Mouse (Mus musculus) liver, embryonic 16.5 days (tissue): Measurements from ENCODE around the gene Fam169a. TPM values are rescaled to one million over a fixed set of nuclear protein-coding genes. Genes with fewer than 3 reads are reported as not detected.
"Not testable (repeated sequence)": the region's sequence is repeated elsewhere in the genome, so short reads cannot be mapped to it uniquely, and the experiment has no call there.

Experiments used
- ATAC-seq: fragments of 200-750 bp; cut with Nextera tagmentation; 2 replicates; pipeline ENCODE4 v1.8.0; 2017; ENCODE audit warnings: low read depth, mild to moderate bottlenecking, moderate number of reproducible peaks, moderate library complexity
- H3K27ac ChIP-seq: fragments of 300-500 bp; sonication (generic); 2 replicates; pipeline ENCODE4 v1.5.1; 2014; ENCODE audit warnings: mild to moderate bottlenecking, low read length
- H3K27me3 ChIP-seq: fragments of 300-500 bp; sonication (generic); 2 replicates; pipeline ENCODE4 v1.6.1; 2014; ENCODE audit warnings: low read depth, low read length, mixed read lengths; ENCODE audit not compliant: control insufficient read depth, insufficient read depth
- H3K36me3 ChIP-seq: fragments of 300-500 bp; sonication (generic); 2 replicates; pipeline ENCODE4 v1.6.1; 2014; ENCODE audit warnings: mild to moderate bottlenecking; ENCODE audit not compliant: control insufficient read depth, insufficient read depth
- H3K4me1 ChIP-seq: fragments of 300-500 bp; sonication (generic); 2 replicates; pipeline ENCODE4 v1.6.1; 2014; ENCODE audit warnings: low read depth, low read length, mixed read lengths; ENCODE audit not compliant: control insufficient read depth
- H3K4me2 ChIP-seq: fragments of 300-500 bp; sonication (generic); 2 replicates; pipeline ENCODE4 v1.6.1; 2014; ENCODE audit warnings: low read depth, low read length, mixed read lengths
- H3K4me3 ChIP-seq: fragments of 300-500 bp; sonication (generic); 2 replicates; pipeline ENCODE4 v1.5.1; 2014; ENCODE audit warnings: low read depth, mild to moderate bottlenecking, low read length
- H3K9ac ChIP-seq: fragments of 300-500 bp; sonication (generic); 2 replicates; pipeline ENCODE4 v1.6.1; 2014; ENCODE audit warnings: low read depth, low read length
- H3K9me3 ChIP-seq: fragments of 300-500 bp; sonication (generic); replicated peaks from 2 replicates; pipeline ENCODE4 v1.6.1; 2016; ENCODE audit warnings: low read length; ENCODE audit not compliant: control insufficient read depth
- WGBS: fragments of 180-500 bp; shearing (Covaris S2); extraction: QIAGEN DNeasy Blood & Tissue Kit; methylation state at CpG from one replicate; pipeline ENCODE4 v1.1.7; 2014; ENCODE audit not compliant: insufficient replicate concordance; 5-methylcytosine and 5-hydroxymethylcytosine counted together
- polyA plus RNA-seq: library from polyadenylated mRNA; unstranded; fragments of >200 nt; fragmentation: Nextera tagmentation; extraction: Ambion mirVana; gene quantifications from 2 replicates; pipeline ENCODE4 v1.2.1, GENCODE M21; 2015

Gene Fam169a
- polyA plus RNA-seq, 1 experiment from 2014 or later, result 0.58 TPM

- 79% methylated on average over 3 of the region's 3 CpGs for WGBS
- H3K4me3 ChIP-seq, result no peak overlapping the region
- H3K4me2 ChIP-seq, result no peak overlapping the region
- H3K9me3 ChIP-seq, result no peaks in the 10 kb centered on the region
- no peaks in the 10 kb centered on the region for H3K27me3 ChIP-seq
- H3K9ac ChIP-seq, result no peak overlapping the region
- ATAC-seq, result no peak
- H3K4me1 ChIP-seq, result peaks cover 9% of the 10 kb centered on the region
- no peak overlapping the region for H3K27ac ChIP-seq
- no peaks in the 10 kb centered on the region for H3K36me3 ChIP-seq
These were observed 21.1 kb downstream of the Fam169a start for GRCm38 (mm10) chr13:97088183-97088582.

GRCm38 (mm10) chr13:97095726-97096125 is 28.6 kb downstream of the Fam169a start:
- Histone ChIP-seq H3K27ac (no peak overlapping the region), H3K9me3 (no peaks in the 10 kb centered on the region), H3K36me3 (no peaks in the 10 kb centered on the region), H3K4me2 (no peak overlapping the region), H3K4me3 (no peak overlapping the region), H3K27me3 (no peaks in the 10 kb centered on the region), H3K4me1 (no peaks in the 10 kb centered on the region), H3K9ac (no peak overlapping the region)
- ATAC-seq, result no peak
- 60% methylated on average over 4 of the region's 4 CpGs for WGBS

GRCm38 (mm10) chr13:97099187-97099852 is 32.2 kb downstream of the Fam169a start, which contains the start of gene Gm6169:
Gm6169 (minus strand) TSS chr13:97099237.
- no peak within 1 kb of the TSS for H3K27ac ChIP-seq
- no peaks in the 10 kb centered on the region for H3K9me3 ChIP-seq
- H3K36me3 ChIP-seq, result no peaks in the 10 kb centered on the region
- 70% methylated on average over 22 of the region's 22 CpGs for WGBS
- H3K27me3 ChIP-seq, result no peaks in the 10 kb centered on the region
- H3K4me3 ChIP-seq, result no peak within 1 kb of the TSS
- H3K9ac ChIP-seq, result no peak within 1 kb of the TSS
- no peaks in the 10 kb centered on the region for H3K4me1 ChIP-seq
- no peak for ATAC-seq
- no peak within 1 kb of the TSS for H3K4me2 ChIP-seq

- Histone ChIP-seq H3K9ac (no peak overlapping the region), H3K4me1 (no peaks in the 10 kb centered on the region), H3K4me2 (no peak overlapping the region), H3K27ac (no peak overlapping the region), H3K36me3 (no peaks in the 10 kb centered on the region), H3K9me3 (no peaks in the 10 kb centered on the region), H3K27me3 (no peaks in the 10 kb centered on the region), H3K4me3 (no peak overlapping the region)
- 78% methylated on average over 7 of the region's 7 CpGs for WGBS
- no peak for ATAC-seq
These were observed 37.9 kb downstream of the Fam169a start for GRCm38 (mm10) chr13:97104996-97105395.

- WGBS, result 73% methylated on average over 4 of the region's 4 CpGs
- ATAC-seq, result not testable (repeated sequence)
These were observed 40.6 kb downstream of the Fam169a start for GRCm38 (mm10) chr13:97107721-97108120.

GRCm38 (mm10) chr13:97109046-97109445 is 42.0 kb downstream of the Fam169a start:
- Histone ChIP-seq H3K4me3 (no peak overlapping the region), H3K4me2 (no peak overlapping the region), H3K27ac (no peak overlapping the region), H3K9me3 (no peaks in the 10 kb centered on the region), H3K9ac (no peak overlapping the region), H3K4me1 (no peaks in the 10 kb centered on the region), H3K36me3 (no peaks in the 10 kb centered on the region), H3K27me3 (no peaks in the 10 kb centered on the region)
- ATAC-seq, result no peak
- 59% methylated on average over 4 of the region's 4 CpGs for WGBS

More at GRCm38 (mm10) chr13:97107721-97108120, 40.6 kb downstream of the Fam169a start:
- not testable (repeated sequence) for H3K4me1 ChIP-seq, H3K4me2 ChIP-seq, H3K36me3 ChIP-seq, H3K27ac ChIP-seq, H3K4me3 ChIP-seq, H3K9ac ChIP-seq, H3K9me3 ChIP-seq, H3K27me3 ChIP-seq

- no peaks in the 10 kb centered on the region for H3K36me3 ChIP-seq
These were observed 54.3 kb downstream of the Fam169a start for GRCm38 (mm10) chr13:97121341-97121740.

GRCm38 (mm10) chr13:97129654-97130053 is 62.6 kb downstream of the Fam169a start:
- not testable (repeated sequence) for H3K9me3 ChIP-seq, H3K9ac ChIP-seq, H3K27me3 ChIP-seq, ATAC-seq, H3K4me3 ChIP-seq, H3K4me2 ChIP-seq, H3K27ac ChIP-seq, H3K4me1 ChIP-seq
- H3K36me3 ChIP-seq, result peaks cover 12% of the 10 kb centered on the region
- WGBS, result 64% methylated on average over 2 of the region's 4 CpGs

More at GRCm38 (mm10) chr13:97121341-97121740, 54.3 kb downstream of the Fam169a start:
- Histone ChIP-seq H3K9me3 (no peaks in the 10 kb centered on the region), H3K4me2 (no peak overlapping the region), H3K27ac (no peak overlapping the region), H3K4me1 (no peaks in the 10 kb centered on the region), H3K4me3 (no peak overlapping the region), H3K27me3 (no peaks in the 10 kb centered on the region), H3K9ac (no peak overlapping the region)
- 55% methylated on average over 3 of the region's 3 CpGs for WGBS
- no peak for ATAC-seq

- not testable (repeated sequence) for H3K4me2 ChIP-seq, H3K27me3 ChIP-seq, ATAC-seq, H3K9ac ChIP-seq, H3K27ac ChIP-seq, H3K4me1 ChIP-seq, H3K9me3 ChIP-seq, H3K4me3 ChIP-seq
- peaks cover 16% of the 10 kb centered on the region for H3K36me3 ChIP-seq
- no CpG with 5 or more reads among the region's 2 CpGs for WGBS
These were observed 63.3 kb downstream of the Fam169a start for GRCm38 (mm10) chr13:97130413-97130812.
